Mouse (Mus musculus): Measurements from ENCODE around the gene Gm10803. TPM values are rescaled to one million over a fixed set of nuclear protein-coding genes. Genes with fewer than 3 reads are reported as not detected.
"Not testable (repeated sequence)": the region's sequence is repeated elsewhere in the genome, so short reads cannot be mapped to it uniquely, and the experiment has no call there.

Gene Gm10803
- not detected in 2 replicates for polyA plus RNA-seq (2014; fragmentation: Nextera tagmentation; extraction: Ambion mirVana)

- H3K4me3 ChIP-seq (ENCODE audit: low read depth, low read length); H3K27ac ChIP-seq (replicated peaks; ENCODE audit: low read depth, low read length); H3K4me2 ChIP-seq (ENCODE audit: low read depth, low read length); H3K27me3 ChIP-seq (replicated peaks; ENCODE audit: control insufficient read depth, insufficient read depth, low read length); H3K4me1 ChIP-seq (ENCODE audit: control insufficient read depth, insufficient read depth, low read length); DNase-seq (ENCODE audit: low spot score); H3K9ac ChIP-seq (ENCODE audit: low read depth, low read length); H3K36me3 ChIP-seq (ENCODE audit: control insufficient read depth, insufficient read depth, low read length); H3K9me3 ChIP-seq (ENCODE audit: control insufficient read depth, low read length); ATAC-seq (ENCODE audit: low read depth): not testable (repeated sequence)
- 86% methylated on average over 2 of the region's 2 CpGs for WGBS
Measured at GRCm38 (mm10) chr2:93560268-93560667, at the start of gene Gm10803. TSS of gene Gm10803 (plus strand) at chr2:93560568.

DNA sequence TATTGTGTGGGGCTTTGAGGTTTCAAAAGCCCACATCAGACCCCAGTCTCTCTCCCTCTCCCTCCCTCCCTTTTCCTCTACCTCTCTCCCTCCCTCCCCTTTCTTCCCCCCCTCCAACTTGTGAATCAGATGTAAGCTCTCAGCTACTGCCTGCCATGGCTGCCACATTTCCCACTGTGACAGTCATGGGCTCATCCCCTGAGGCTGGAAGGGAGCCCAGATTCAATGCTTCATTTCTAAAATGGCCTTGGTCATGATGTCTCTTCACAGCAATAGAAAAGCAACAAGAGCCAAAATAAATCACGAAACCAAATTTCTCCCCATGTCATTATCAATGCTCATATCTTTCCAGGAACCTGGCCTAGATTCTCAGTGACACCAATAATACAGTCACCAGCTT, 49.5 kb upstream of the Gm10803 start:
- DNase-seq (ENCODE audit: low spot score) (no peak), ATAC-seq (ENCODE audit: low read depth) (no peak)
- H3K36me3 ChIP-seq (ENCODE audit: control insufficient read depth, insufficient read depth, low read length), result no peaks in the 10 kb centered on the region
- no peak overlapping the region for H3K27ac ChIP-seq (replicated peaks; ENCODE audit: low read depth, low read length)
- no peak overlapping the region for H3K9ac ChIP-seq (ENCODE audit: low read depth, low read length)
- H3K9me3 ChIP-seq (ENCODE audit: control insufficient read depth, low read length), result no peaks in the 10 kb centered on the region
- no peaks in the 10 kb centered on the region for H3K27me3 ChIP-seq (replicated peaks; ENCODE audit: control insufficient read depth, insufficient read depth, low read length)
- peaks cover 5% of the 10 kb centered on the region for H3K4me1 ChIP-seq (ENCODE audit: control insufficient read depth, insufficient read depth, low read length)
- no peak overlapping the region for H3K4me3 ChIP-seq (ENCODE audit: low read depth, low read length)
- WGBS, result 83% methylated on average over 1 of the region's 1 CpGs
- H3K4me2 ChIP-seq (ENCODE audit: low read depth, low read length), result no peak overlapping the region

GRCm38 (mm10) chr2:93512130-93512529, 48.2 kb upstream of the Gm10803 start:
- DNase-seq (ENCODE audit: low spot score) (peak; percentile 15), ATAC-seq (ENCODE audit: low read depth) (no peak)
- Histone ChIP-seq H3K4me1 (ENCODE audit: control insufficient read depth, insufficient read depth, low read length) (peaks cover 14% of the 10 kb centered on the region), H3K27ac (replicated peaks; ENCODE audit: low read depth, low read length) (no peak overlapping the region), H3K9ac (ENCODE audit: low read depth, low read length) (0 out of 2 replicates have a peak overlapping the region, but pooled peaks have one; percentile 14), H3K9me3 (ENCODE audit: control insufficient read depth, low read length) (no peaks in the 10 kb centered on the region), H3K4me3 (ENCODE audit: low read depth, low read length) (no peak overlapping the region), H3K27me3 (replicated peaks; ENCODE audit: control insufficient read depth, insufficient read depth, low read length) (no peaks in the 10 kb centered on the region), H3K36me3 (ENCODE audit: control insufficient read depth, insufficient read depth, low read length) (no peaks in the 10 kb centered on the region), H3K4me2 (ENCODE audit: low read depth, low read length) (no peak overlapping the region)
- WGBS, result 56% methylated on average over 7 of the region's 7 CpGs

DNA sequence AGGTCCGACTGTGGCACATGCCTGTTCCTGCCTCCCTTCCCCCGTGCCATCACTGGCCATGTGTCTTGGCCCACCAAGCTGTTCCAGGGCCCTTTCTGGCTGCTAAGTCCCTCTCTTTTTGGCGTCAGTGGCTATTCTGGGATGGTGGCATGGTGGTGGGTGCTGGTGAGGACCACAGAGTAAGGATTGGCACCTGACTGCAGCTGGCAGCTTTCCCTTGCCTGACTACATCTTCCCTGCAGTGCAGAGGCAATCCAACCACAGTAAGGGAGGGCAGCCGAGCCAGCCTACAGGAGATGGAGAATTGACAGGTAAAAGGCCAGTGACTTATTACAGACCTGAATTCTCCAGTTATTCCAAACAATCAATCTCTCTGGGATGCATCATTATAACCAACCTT, 45.1 kb upstream of the Gm10803 start:
- Histone ChIP-seq H3K9me3 (ENCODE audit: control insufficient read depth, low read length) (no peaks in the 10 kb centered on the region), H3K9ac (ENCODE audit: low read depth, low read length) (no peak overlapping the region), H3K36me3 (ENCODE audit: control insufficient read depth, insufficient read depth, low read length) (no peaks in the 10 kb centered on the region), H3K4me3 (ENCODE audit: low read depth, low read length) (no peak overlapping the region), H3K4me2 (ENCODE audit: low read depth, low read length) (no peak overlapping the region), H3K4me1 (ENCODE audit: control insufficient read depth, insufficient read depth, low read length) (peaks cover 21% of the 10 kb centered on the region), H3K27me3 (replicated peaks; ENCODE audit: control insufficient read depth, insufficient read depth, low read length) (no peaks in the 10 kb centered on the region), H3K27ac (replicated peaks; ENCODE audit: low read depth, low read length) (no peak overlapping the region)
- ATAC-seq (ENCODE audit: low read depth) (no peak), DNase-seq (ENCODE audit: low spot score) (no peak)
- 86% methylated on average over 4 of the region's 4 CpGs for WGBS

GRCm38 (mm10) chr2:93521042-93521441, 39.3 kb upstream of the Gm10803 start:
- 46% methylated on average over 4 of the region's 4 CpGs for WGBS
- no peaks in the 10 kb centered on the region for H3K27me3 ChIP-seq (replicated peaks; ENCODE audit: control insufficient read depth, insufficient read depth, low read length)
- H3K9me3 ChIP-seq (ENCODE audit: control insufficient read depth, low read length), result no peaks in the 10 kb centered on the region
- no peak overlapping the region for H3K4me3 ChIP-seq (ENCODE audit: low read depth, low read length)
- H3K4me1 ChIP-seq (ENCODE audit: control insufficient read depth, insufficient read depth, low read length), result peaks cover 42% of the 10 kb centered on the region
- peak overlapping the region; percentile 66; the same call in 1 of the 2 replicates for H3K27ac ChIP-seq (replicated peaks; ENCODE audit: low read depth, low read length)
- DNase-seq (ENCODE audit: low spot score) (peak; percentile 79), ATAC-seq (ENCODE audit: low read depth) (peak; percentile 20; the same call in 1 of the 2 replicates)
- H3K36me3 ChIP-seq (ENCODE audit: control insufficient read depth, insufficient read depth, low read length), result no peaks in the 10 kb centered on the region
- H3K4me2 ChIP-seq (ENCODE audit: low read depth, low read length), result no peak overlapping the region
- no peak overlapping the region for H3K9ac ChIP-seq (ENCODE audit: low read depth, low read length)

DNA sequence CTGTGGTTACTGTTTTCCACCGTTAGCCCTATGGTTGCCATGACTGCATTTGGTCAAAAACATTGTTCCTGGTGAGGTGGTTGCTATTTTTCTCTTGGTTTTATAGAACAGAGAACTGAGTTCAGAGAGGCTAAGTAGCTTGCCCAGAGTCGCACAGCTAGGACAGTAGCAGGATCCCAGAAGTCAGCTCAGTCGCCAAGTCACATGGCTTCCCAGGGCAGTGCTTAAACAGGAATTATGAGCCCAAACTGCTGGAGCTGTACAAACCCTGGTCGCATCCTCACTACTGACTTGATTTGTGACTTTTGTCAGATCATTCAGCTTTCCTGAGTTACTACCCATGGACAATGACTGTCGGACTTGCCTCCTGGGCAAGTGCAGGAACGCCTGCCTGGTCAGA, 38.8 kb upstream of the Gm10803 start:
- Histone ChIP-seq H3K36me3 (ENCODE audit: control insufficient read depth, insufficient read depth, low read length) (no peaks in the 10 kb centered on the region), H3K4me3 (ENCODE audit: low read depth, low read length) (no peak overlapping the region), H3K27ac (replicated peaks; ENCODE audit: low read depth, low read length) (peak overlapping the region; percentile 66), H3K9ac (ENCODE audit: low read depth, low read length) (no peak overlapping the region), H3K27me3 (replicated peaks; ENCODE audit: control insufficient read depth, insufficient read depth, low read length) (no peaks in the 10 kb centered on the region), H3K4me2 (ENCODE audit: low read depth, low read length) (0 out of 2 replicates have a peak overlapping the region, but pooled peaks have one; percentile 18), H3K4me1 (ENCODE audit: control insufficient read depth, insufficient read depth, low read length) (peaks cover 37% of the 10 kb centered on the region), H3K9me3 (ENCODE audit: control insufficient read depth, low read length) (no peaks in the 10 kb centered on the region)
- no peak for ATAC-seq (ENCODE audit: low read depth)
- DNase-seq (ENCODE audit: low spot score), result no peak
- WGBS, result 61% methylated on average over 6 of the region's 6 CpGs

- peak overlapping the region; percentile 66 for H3K27ac ChIP-seq (replicated peaks; ENCODE audit: low read depth, low read length)
- no peaks in the 10 kb centered on the region for H3K9me3 ChIP-seq (ENCODE audit: control insufficient read depth, low read length)
- peak; percentile 69; the same call in 1 of the 2 replicates for ATAC-seq (ENCODE audit: low read depth)
- peak; percentile 84 for DNase-seq (ENCODE audit: low spot score)
- 0 out of 2 replicates have a peak overlapping the region, but pooled peaks have one; percentile 18 for H3K4me2 ChIP-seq (ENCODE audit: low read depth, low read length)
- H3K27me3 ChIP-seq (replicated peaks; ENCODE audit: control insufficient read depth, insufficient read depth, low read length), result no peaks in the 10 kb centered on the region
- no peak overlapping the region for H3K4me3 ChIP-seq (ENCODE audit: low read depth, low read length)
- no peaks in the 10 kb centered on the region for H3K36me3 ChIP-seq (ENCODE audit: control insufficient read depth, insufficient read depth, low read length)
- H3K9ac ChIP-seq (ENCODE audit: low read depth, low read length), result no peak overlapping the region
- H3K4me1 ChIP-seq (ENCODE audit: control insufficient read depth, insufficient read depth, low read length), result peaks cover 35% of the 10 kb centered on the region
- WGBS, result 22% methylated on average over 16 of the region's 16 CpGs
Measured at GRCm38 (mm10) chr2:93522005-93522404, 38.4 kb upstream of the Gm10803 start.

DNA sequence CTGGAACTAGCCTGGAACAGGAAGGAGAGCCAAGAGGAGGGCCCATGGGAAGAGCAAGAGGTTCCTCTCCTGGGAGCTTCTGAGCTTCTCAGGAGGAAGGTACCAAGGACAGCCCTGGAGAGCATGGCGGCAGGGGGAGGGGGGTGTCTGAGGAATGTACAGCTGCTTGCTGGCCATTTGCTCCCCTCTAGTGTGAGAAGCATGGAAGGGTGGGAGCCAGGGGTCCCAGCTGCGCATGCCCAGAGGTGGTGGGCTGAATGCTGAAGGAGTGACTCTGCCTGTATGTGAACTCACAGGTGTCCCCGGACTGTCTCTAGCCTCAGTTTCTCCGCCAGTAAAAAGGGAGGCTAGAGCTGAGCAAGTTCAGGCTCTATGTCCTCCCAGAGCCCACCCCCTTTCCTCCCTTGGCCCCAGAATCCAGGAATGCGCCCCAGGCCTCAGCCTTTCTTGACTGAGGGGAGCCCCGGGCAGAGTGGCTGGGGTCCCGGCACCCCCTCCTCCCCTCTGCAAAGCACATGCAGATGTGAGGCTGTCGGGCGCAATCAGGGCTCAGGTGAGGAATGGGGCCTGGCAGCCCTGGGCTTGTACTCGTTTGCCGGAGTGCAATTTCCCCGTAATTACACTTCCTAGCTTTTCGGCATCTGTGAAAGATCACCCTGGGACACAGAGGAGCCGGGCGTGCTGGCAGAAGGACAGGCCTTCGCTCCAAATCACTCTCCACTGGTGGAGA, 35.2 kb upstream of the Gm10803 start:
- Histone ChIP-seq H3K27me3 (replicated peaks; ENCODE audit: control insufficient read depth, insufficient read depth, low read length) (no peaks in the 10 kb centered on the region), H3K4me3 (ENCODE audit: low read depth, low read length) (no peak overlapping the region), H3K4me1 (ENCODE audit: control insufficient read depth, insufficient read depth, low read length) (peaks cover 28% of the 10 kb centered on the region), H3K36me3 (ENCODE audit: control insufficient read depth, insufficient read depth, low read length) (no peaks in the 10 kb centered on the region), H3K27ac (replicated peaks; ENCODE audit: low read depth, low read length) (no peak overlapping the region; the same call in 1 of the 2 replicates), H3K9ac (ENCODE audit: low read depth, low read length) (no peak overlapping the region), H3K4me2 (ENCODE audit: low read depth, low read length) (no peak overlapping the region), H3K9me3 (ENCODE audit: control insufficient read depth, low read length) (no peaks in the 10 kb centered on the region)
- peak; percentile 41 for DNase-seq (ENCODE audit: low spot score)
- 35% methylated on average over 11 of the region's 16 CpGs for WGBS
- peak; percentile 41; the same call in 1 of the 2 replicates for ATAC-seq (ENCODE audit: low read depth)

- Histone ChIP-seq H3K9ac (ENCODE audit: low read depth, low read length) (no peak overlapping the region), H3K4me1 (ENCODE audit: control insufficient read depth, insufficient read depth, low read length) (0 out of 2 replicates have a peak, but pooled peaks cover 8% of the 10 kb centered on the region), H3K4me2 (ENCODE audit: low read depth, low read length) (no peak overlapping the region), H3K27ac (replicated peaks; ENCODE audit: low read depth, low read length) (no peak overlapping the region), H3K4me3 (ENCODE audit: low read depth, low read length) (no peak overlapping the region), H3K36me3 (ENCODE audit: control insufficient read depth, insufficient read depth, low read length) (no peaks in the 10 kb centered on the region), H3K27me3 (replicated peaks; ENCODE audit: control insufficient read depth, insufficient read depth, low read length) (no peaks in the 10 kb centered on the region), H3K9me3 (ENCODE audit: control insufficient read depth, low read length) (no peaks in the 10 kb centered on the region)
- WGBS, result 48% methylated on average over 3 of the region's 4 CpGs
- ATAC-seq (ENCODE audit: low read depth) (no peak), DNase-seq (ENCODE audit: low spot score) (no peak)
Measured at GRCm38 (mm10) chr2:93529602-93530001, 30.8 kb upstream of the Gm10803 start.
